Mouse (Mus musculus): ENCODE data around the gene Ano6.

DNA sequence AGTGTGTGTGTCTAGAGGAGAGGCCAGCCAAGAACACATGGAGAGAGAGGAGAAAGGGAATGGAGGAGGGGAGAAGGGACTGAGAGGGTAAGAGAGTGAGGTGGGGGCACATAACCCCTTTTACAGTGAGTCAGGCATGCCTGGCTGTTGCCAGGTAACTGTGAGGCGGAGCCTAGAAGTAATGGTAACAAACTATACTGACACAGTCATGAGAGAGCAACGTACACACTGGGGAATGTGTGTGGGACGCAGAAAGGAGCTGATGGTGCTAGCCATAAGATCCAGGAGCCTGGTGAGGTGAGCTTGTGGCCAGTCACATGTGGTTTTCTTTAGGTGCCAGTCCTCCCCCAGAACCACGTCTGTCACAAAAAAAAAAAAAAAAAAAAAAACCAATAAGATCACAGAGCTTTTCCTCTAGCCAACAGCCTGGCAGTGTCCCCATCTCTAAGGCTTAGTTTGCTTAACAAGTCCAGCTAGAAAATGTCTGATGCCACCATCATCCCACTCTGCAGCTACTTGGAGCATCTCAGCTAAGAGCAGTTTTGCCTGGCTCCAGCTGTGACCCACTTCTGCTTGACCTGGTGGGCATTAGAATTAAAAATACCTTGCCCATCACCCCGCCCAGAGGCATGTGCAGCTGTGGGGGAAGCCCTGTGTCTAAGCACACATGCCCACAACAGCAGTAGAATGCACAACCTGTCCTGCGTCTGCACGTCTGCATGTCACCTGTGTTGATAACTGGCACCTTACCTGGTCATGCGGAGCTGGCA lies 186.7 kb downstream of the Ano6 start:
- TF ChIP-seq EP300 (IDR thresholded peaks at IDR 0.05; ENCODE audit: low read depth) = no peak
- no peak for TF ChIP-seq CTCF (IDR thresholded peaks at IDR 0.05; ENCODE audit: low read depth)

Measured in liver, embryonic 14.5 days (tissue).